Mouse (Mus musculus) midbrain, postnatal 0 days (tissue): ENCODE measurements around the gene Dexi. TPM values are rescaled to one million over a fixed set of nuclear protein-coding genes. Genes with fewer than 3 reads are reported as not detected.

ENCODE experiments used
- ATAC-seq: fragments of 200-750 bp; cut with Nextera tagmentation; 2 replicates; pipeline ENCODE4 v1.8.0; 2017; ENCODE audit warnings: moderate number of reproducible peaks, mild to moderate bottlenecking, moderate TSS enrichment, moderate library complexity; ENCODE audit not compliant: low FRiP score
- DNase-seq: peaks from one replicate; pipeline ENCODE4 v3.0.0-alpha.2; 2015; ENCODE audit warnings: low spot score
- H3K27ac ChIP-seq: fragments of 300-500 bp; sonication (generic); 2 replicates; pipeline ENCODE4 v1.5.1; 2014; ENCODE audit warnings: low read depth, mild to moderate bottlenecking, low read length, mixed read lengths
- H3K27me3 ChIP-seq: fragments of 300-500 bp; sonication (generic); 2 replicates; pipeline ENCODE4 v1.6.1; 2014; ENCODE audit warnings: low read length, control low read depth, mixed read lengths; ENCODE audit not compliant: insufficient read depth
- H3K36me3 ChIP-seq: fragments of 300-500 bp; sonication (generic); 2 replicates; pipeline ENCODE4 v1.6.1; 2014; ENCODE audit warnings: low read length, control low read depth, mixed read lengths; ENCODE audit not compliant: insufficient read depth
- H3K4me1 ChIP-seq: fragments of 300-500 bp; sonication (generic); 2 replicates; pipeline ENCODE4 v1.6.1; 2014; ENCODE audit warnings: mild to moderate bottlenecking, control low read depth, antibody characterized with exemption, low read length, mixed read lengths; ENCODE audit not compliant: insufficient read depth
- H3K4me2 ChIP-seq: fragments of 300-500 bp; sonication (generic); 2 replicates; pipeline ENCODE4 v1.6.1; 2014; ENCODE audit warnings: low read depth, mild to moderate bottlenecking, low read length, mixed read lengths; ENCODE audit not compliant: poor library complexity, severe bottlenecking
- H3K4me3 ChIP-seq: fragments of 300-500 bp; sonication (generic); 2 replicates; pipeline ENCODE4 v1.5.1; 2014; ENCODE audit warnings: low read depth, mild to moderate bottlenecking, low read length, moderate library complexity
- H3K9ac ChIP-seq: fragments of 300-500 bp; sonication (generic); replicated peaks from 2 replicates; pipeline ENCODE4 v1.6.1; 2014; ENCODE audit warnings: mild to moderate bottlenecking, low read length, moderate library complexity, mixed read lengths; ENCODE audit not compliant: poor library complexity, severe bottlenecking
- H3K9me3 ChIP-seq: fragments of 300-500 bp; sonication (generic); 2 replicates; pipeline ENCODE4 v1.6.1; 2016; ENCODE audit warnings: low read length, control low read depth
- CTCF ChIP-seq: IDR thresholded peaks from 2 replicates; pipeline ENCODE4 v1.5.1; 2016; ENCODE audit warnings: antibody characterized with exemption, mild to moderate bottlenecking
- WGBS: fragments of 180-500 bp; shearing (Covaris S2); extraction: QIAGEN DNeasy Blood & Tissue Kit; methylation state at CpG from one replicate; pipeline ENCODE4 v1.1.7; 2014; 5-methylcytosine and 5-hydroxymethylcytosine counted together
- polyA plus RNA-seq: library from polyadenylated mRNA; unstranded; fragments of >200 nt; fragmentation: Nextera tagmentation; extraction: Ambion mirVana; gene quantifications from 2 replicates; pipeline ENCODE4 v1.2.1, GENCODE M21; 2015
- total RNA-seq: library from RNA; depleted of rRNA; stranded (reverse); fragments of >200 nt; gene quantifications from 2 replicates; pipeline ENCODE4 v1.2.3, GENCODE M21; 2014

Gene Dexi
- total and polyA plus RNA-seq, 2 experiments from 2014 or later, result 18.2 to 38.0 TPM

- H3K27me3 ChIP-seq, result no peaks in the 10 kb centered on the region
- H3K9ac ChIP-seq, result no peak overlapping the region
- ATAC-seq, result no peak
- 57% methylated on average over 2 of the region's 2 CpGs for WGBS
- H3K4me2 ChIP-seq, result no peak overlapping the region
- DNase-seq, result no peak
- H3K27ac ChIP-seq, result no peak overlapping the region
- H3K4me1 ChIP-seq, result no peaks in the 10 kb centered on the region
- H3K9me3 ChIP-seq, result no peaks in the 10 kb centered on the region
- H3K36me3 ChIP-seq, result peaks cover 8% of the 10 kb centered on the region; the same call in 1 of the 2 replicates
- no peak for TF ChIP-seq CTCF
- no peak overlapping the region for H3K4me3 ChIP-seq
Observed at GRCm38 (mm10) chr16:10525610-10525980, 17.3 kb downstream of the Dexi start.

GRCm38 (mm10) chr16:10524866-10525609, 17.8 kb downstream of the Dexi start:
- 72% methylated on average over 4 of the region's 4 CpGs for WGBS
- H3K27me3 ChIP-seq, result no peaks in the 10 kb centered on the region

GRCm38 (mm10) chr16:10523650-10524049, 19.2 kb downstream of the Dexi start:
- H3K9me3 ChIP-seq, result no peaks in the 10 kb centered on the region
- H3K4me3 ChIP-seq, result no peak overlapping the region
- no peaks in the 10 kb centered on the region for H3K27me3 ChIP-seq
- DNase-seq (no peak), ATAC-seq (no peak)
- H3K27ac ChIP-seq, result no peak overlapping the region
- no peak overlapping the region for H3K4me2 ChIP-seq
- H3K9ac ChIP-seq, result no peak overlapping the region
- no peaks in the 10 kb centered on the region for H3K36me3 ChIP-seq
- 87% methylated on average over 8 of the region's 8 CpGs for WGBS
- H3K4me1 ChIP-seq, result no peaks in the 10 kb centered on the region
- TF ChIP-seq CTCF, result no peak

More at GRCm38 (mm10) chr16:10524866-10525609, 17.8 kb downstream of the Dexi start:
- H3K4me2 ChIP-seq, result no peak overlapping the region
- no peak for ATAC-seq
- no peak for TF ChIP-seq CTCF
- no peak overlapping the region for H3K9ac ChIP-seq
- H3K27ac ChIP-seq, result no peak overlapping the region
- DNase-seq, result no peak
- peaks cover 4% of the 10 kb centered on the region; the same call in 1 of the 2 replicates for H3K36me3 ChIP-seq
- H3K4me3 ChIP-seq, result no peak overlapping the region
- H3K9me3 ChIP-seq, result no peaks in the 10 kb centered on the region
- no peaks in the 10 kb centered on the region for H3K4me1 ChIP-seq

- peak; percentile 63 for DNase-seq
- WGBS, result 93% methylated on average over 1 of the region's 1 CpGs
- H3K4me3 ChIP-seq, result no peak overlapping the region
Observed at GRCm38 (mm10) chr16:10522811-10523210, 20.0 kb downstream of the Dexi start.

GRCm38 (mm10) chr16:10520908-10521614, 21.8 kb downstream of the Dexi start:
- Histone ChIP-seq H3K9ac (no peak overlapping the region), H3K27ac (no peak overlapping the region), H3K9me3 (no peaks in the 10 kb centered on the region), H3K4me3 (no peak overlapping the region), H3K36me3 (no peaks in the 10 kb centered on the region), H3K4me1 (no peaks in the 10 kb centered on the region), H3K4me2 (no peak overlapping the region), H3K27me3 (no peaks in the 10 kb centered on the region)
- 39% methylated on average over 2 of the region's 2 CpGs for WGBS
- ATAC-seq, result peak; percentile 75; the same call in 1 of the 2 replicates
- TF ChIP-seq CTCF, result peak; percentile 89
- peak; percentile 90 for DNase-seq

More at GRCm38 (mm10) chr16:10522811-10523210, 20.0 kb downstream of the Dexi start:
- Histone ChIP-seq H3K27ac (no peak overlapping the region), H3K9ac (no peak overlapping the region), H3K9me3 (no peaks in the 10 kb centered on the region), H3K4me2 (no peak overlapping the region), H3K36me3 (no peaks in the 10 kb centered on the region), H3K4me1 (no peaks in the 10 kb centered on the region), H3K27me3 (no peaks in the 10 kb centered on the region)
- ATAC-seq, result no peak
- peak; percentile 83 for TF ChIP-seq CTCF

GRCm38 (mm10) chr16:10518030-10518429, 24.8 kb downstream of the Dexi start:
- no peak overlapping the region for H3K4me2 ChIP-seq
- 65% methylated on average over 5 of the region's 5 CpGs for WGBS
- no peaks in the 10 kb centered on the region for H3K27me3 ChIP-seq
- no peaks in the 10 kb centered on the region for H3K36me3 ChIP-seq
- H3K4me1 ChIP-seq, result no peaks in the 10 kb centered on the region
- no peak overlapping the region for H3K9ac ChIP-seq
- DNase-seq (no peak), ATAC-seq (no peak)
- 0 out of 2 replicates have a peak, but pooled peaks have one; percentile 7 for TF ChIP-seq CTCF
- H3K27ac ChIP-seq, result no peak overlapping the region
- H3K9me3 ChIP-seq, result no peaks in the 10 kb centered on the region
- no peak overlapping the region for H3K4me3 ChIP-seq
